Mouse (Mus musculus): ENCODE data around the gene Prrc2b. TPM values are rescaled to one million over a fixed set of nuclear protein-coding genes. Genes with fewer than 3 reads are reported as not detected.

Gene Prrc2b
- 24.5 and 25.1 TPM in 2 replicates for polyA plus RNA-seq (2015; fragmentation: Nextera tagmentation; extraction: Ambion mirVana)

DNA sequence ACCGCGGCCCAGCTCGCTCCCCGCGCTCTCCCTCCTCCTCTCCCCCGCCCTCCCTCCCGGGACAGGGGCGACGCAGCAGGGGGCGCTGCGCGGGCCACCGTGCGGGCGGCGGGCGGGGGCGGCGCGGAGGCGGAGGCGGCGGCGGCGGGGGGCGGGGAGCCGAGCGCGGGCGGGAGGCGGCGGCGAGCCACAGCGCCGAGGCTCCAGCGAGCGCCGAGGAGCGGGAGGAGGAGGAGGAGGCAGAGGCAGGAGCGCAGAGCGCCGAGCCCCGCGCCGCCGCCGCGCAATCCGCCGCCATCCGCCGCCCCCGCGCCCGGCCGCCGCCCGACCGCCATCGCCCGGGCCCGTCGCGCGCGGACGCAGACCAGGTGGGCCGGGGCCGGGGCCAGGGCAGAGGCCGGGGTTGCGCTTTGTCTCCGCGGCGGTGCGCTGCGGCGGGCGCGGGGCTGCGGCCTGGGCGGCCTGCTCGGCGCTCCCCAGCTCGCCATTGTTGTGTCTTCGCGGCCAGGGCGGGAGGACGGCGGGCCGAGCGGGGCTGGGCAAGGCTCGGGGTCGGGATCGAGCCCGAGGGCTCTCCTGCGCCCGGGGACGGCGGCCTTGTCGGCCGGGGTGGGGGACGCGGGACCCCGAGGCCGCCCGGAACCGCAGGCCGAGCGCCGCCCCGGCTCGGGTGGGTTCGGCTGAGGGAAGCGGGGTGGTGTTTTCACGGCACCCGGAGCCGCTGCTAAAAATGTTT, at the start of gene Prrc2b:
Gene Prrc2b, plus strand, starts transcription at position 159 of the 736 bp plus-strand sequence.
- peak; percentile 59 for ATAC-seq (ENCODE audit: extremely low read depth, insufficient number of reproducible peaks, low FRiP score, low TSS enrichment)
- Histone ChIP-seq H3K4me3 (peak within 1 kb of the TSS; percentile 75), H3K4me1 (peaks cover 49% of the 10 kb centered on the region), H3K9ac (peak within 1 kb of the TSS; percentile 96), H3K27ac (replicated peaks) (peak within 1 kb of the TSS; percentile 97), H3K36me3 (no peaks in the 10 kb centered on the region), H3K27me3 (replicated peaks) (no peaks in the 10 kb centered on the region), H3K9me3 (no peaks in the 10 kb centered on the region), H3K4me2 (peak within 1 kb of the TSS; percentile 89)
- under 1% methylated on average over 80 of the region's 117 CpGs for WGBS

DNA sequence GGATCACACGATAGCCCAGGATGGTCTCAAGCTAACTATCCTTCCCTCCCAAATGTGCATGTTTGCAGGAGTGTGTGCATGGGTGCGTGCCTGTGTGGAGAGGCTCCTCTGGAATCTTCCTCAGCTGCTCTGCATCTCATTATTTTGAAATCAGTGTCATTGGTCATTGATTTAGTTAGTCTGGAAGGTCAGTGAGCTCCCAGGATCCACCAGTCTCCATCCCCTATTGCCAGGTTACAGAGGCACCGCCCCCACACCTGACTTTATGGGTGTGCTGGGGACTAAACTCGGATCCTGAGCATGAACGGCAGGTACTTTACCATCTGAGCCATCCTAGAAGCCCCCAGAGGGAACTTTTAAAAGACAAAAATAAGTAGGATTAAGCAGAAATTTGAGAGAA, 47.9 kb upstream of the Prrc2b start:
- Histone ChIP-seq H3K36me3 (peaks cover 22% of the 10 kb centered on the region), H3K27me3 (replicated peaks) (no peaks in the 10 kb centered on the region), H3K4me1 (peaks cover 38% of the 10 kb centered on the region), H3K9ac (no peak overlapping the region), H3K27ac (replicated peaks) (no peak overlapping the region; the same call in 1 of the 2 replicates), H3K9me3 (no peaks in the 10 kb centered on the region), H3K4me3 (no peak overlapping the region), H3K4me2 (no peak overlapping the region)
- no peak for ATAC-seq (ENCODE audit: extremely low read depth, insufficient number of reproducible peaks, low FRiP score, low TSS enrichment)
- 71% methylated on average over 5 of the region's 5 CpGs for WGBS

DNA sequence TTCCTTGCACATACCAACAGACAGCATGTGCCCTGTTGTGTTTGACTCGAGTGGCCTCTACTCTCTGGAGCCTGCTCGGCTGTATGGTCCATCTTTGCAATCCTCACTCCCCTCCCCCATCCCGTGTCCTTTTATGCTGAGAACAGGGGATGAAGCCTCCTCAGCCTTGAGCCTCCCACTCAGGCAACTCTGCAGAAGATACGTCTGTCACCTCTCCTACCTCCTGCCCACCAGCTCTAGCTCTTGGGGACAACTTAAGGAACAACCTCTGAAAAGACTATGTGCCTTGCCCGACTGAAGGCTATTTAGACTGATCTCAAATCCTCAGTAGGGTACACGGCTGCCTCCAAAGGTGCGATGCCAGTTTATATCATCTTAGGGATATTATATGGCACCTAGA, 47.3 kb upstream of the Prrc2b start:
- no peak overlapping the region; the same call in 1 of the 2 replicates for H3K9ac ChIP-seq
- no peak overlapping the region for H3K4me2 ChIP-seq
- H3K4me3 ChIP-seq, result no peak overlapping the region
- no peaks in the 10 kb centered on the region for H3K9me3 ChIP-seq
- H3K27me3 ChIP-seq (replicated peaks), result no peaks in the 10 kb centered on the region
- H3K27ac ChIP-seq (replicated peaks), result peak overlapping the region; percentile 85
- ATAC-seq (ENCODE audit: extremely low read depth, insufficient number of reproducible peaks, low FRiP score, low TSS enrichment), result no peak
- peaks cover 38% of the 10 kb centered on the region for H3K4me1 ChIP-seq
- WGBS, result 69% methylated on average over 7 of the region's 7 CpGs
- peaks cover 25% of the 10 kb centered on the region for H3K36me3 ChIP-seq

DNA sequence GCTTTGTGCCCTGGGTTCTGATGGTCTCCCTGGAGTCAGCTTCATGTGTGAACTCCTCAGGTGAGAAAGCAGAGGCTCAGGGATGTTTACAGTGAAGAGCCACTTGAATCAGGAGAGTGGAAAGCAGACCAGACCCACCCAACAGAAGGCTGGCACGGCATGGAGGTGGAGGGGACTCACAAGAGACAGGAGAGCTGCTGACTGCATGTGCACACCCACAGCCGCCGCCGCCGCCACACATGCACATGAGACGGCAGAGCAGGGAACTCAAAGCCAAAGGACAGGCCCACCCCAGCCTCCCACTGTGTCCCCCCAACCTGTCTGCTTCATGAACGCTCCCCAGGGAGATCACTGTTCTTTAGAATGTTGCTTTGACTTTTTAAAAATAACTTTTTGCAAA, 46.8 kb upstream of the Prrc2b start:
- Histone ChIP-seq H3K4me3 (no peak overlapping the region), H3K27me3 (replicated peaks) (no peaks in the 10 kb centered on the region), H3K4me1 (peaks cover 38% of the 10 kb centered on the region), H3K9me3 (no peaks in the 10 kb centered on the region), H3K27ac (replicated peaks) (peak overlapping the region; percentile 85), H3K4me2 (no peak overlapping the region), H3K9ac (no peak overlapping the region; the same call in 1 of the 2 replicates), H3K36me3 (peaks cover 25% of the 10 kb centered on the region)
- ATAC-seq (ENCODE audit: extremely low read depth, insufficient number of reproducible peaks, low FRiP score, low TSS enrichment), result no peak
- WGBS, result 67% methylated on average over 7 of the region's 7 CpGs

DNA sequence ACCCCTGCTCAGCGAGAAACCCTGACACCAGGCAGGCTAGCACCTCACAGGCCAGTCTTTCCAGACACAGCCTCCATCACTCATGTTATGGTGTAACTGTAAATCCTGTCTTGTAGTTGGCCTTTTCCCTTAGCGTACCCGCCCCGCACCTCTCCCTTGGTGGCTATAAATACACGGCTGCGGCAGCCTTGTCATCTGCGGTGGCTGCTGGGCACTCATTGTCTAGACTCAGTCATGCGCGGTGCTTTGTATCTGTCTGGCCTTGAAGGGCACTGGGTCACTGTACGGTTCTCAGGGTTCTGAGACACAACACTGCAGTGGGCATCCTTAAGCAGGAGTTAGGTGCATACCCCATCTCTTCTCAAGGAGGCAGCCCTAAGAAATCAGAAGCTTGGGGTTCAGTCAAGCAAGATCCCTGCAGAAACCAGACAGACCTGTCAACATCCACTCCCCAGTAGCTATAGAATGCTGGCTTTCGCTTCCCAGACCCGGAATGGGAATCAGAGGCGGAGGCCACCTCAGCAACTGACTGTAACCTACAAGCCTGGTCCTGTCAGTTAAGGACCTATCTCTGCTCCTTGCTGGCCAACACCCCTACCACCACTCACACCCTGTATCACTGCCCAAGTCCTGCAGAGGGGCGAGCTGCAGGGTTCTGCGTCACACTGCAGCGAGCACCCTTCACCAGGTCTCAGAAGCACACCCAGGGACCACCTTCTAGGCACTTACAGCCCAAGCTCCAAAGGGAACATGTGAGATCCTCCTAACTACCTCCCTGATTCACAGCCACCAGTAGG, 45.6 kb upstream of the Prrc2b start:
- H3K4me1 ChIP-seq, result peaks cover 38% of the 10 kb centered on the region
- H3K27me3 ChIP-seq (replicated peaks), result no peaks in the 10 kb centered on the region
- WGBS, result 44% methylated on average over 16 of the region's 16 CpGs
- H3K27ac ChIP-seq (replicated peaks), result peak overlapping the region; percentile 85
- peak overlapping the region; percentile 65 for H3K9ac ChIP-seq
- peaks cover 22% of the 10 kb centered on the region for H3K36me3 ChIP-seq
- no peaks in the 10 kb centered on the region for H3K9me3 ChIP-seq
- peak overlapping the region; percentile 28 for H3K4me2 ChIP-seq
- H3K4me3 ChIP-seq, result no peak overlapping the region
- no peak; the same call in 1 of the 2 replicates for ATAC-seq (ENCODE audit: extremely low read depth, insufficient number of reproducible peaks, low FRiP score, low TSS enrichment)

DNA sequence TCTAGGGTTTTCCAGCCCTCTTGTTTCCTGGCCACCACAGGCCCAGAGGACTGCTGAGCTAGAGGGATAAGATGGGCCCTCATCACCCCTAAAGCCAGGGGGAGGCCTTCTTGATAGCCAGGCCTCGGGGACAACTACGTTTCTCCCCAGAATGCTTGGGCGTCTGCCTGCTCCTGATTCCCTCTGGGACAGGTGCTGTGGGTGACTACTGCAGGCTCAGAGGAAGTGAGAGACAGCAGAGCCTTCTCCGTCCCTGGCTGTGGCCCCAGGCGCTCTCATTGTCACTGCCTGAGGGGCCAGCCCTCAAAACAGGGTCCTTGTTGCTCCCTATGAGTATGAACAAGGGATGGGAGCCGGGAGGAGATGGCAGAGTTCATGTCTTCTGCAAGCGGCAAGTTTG, 45.0 kb upstream of the Prrc2b start:
- Histone ChIP-seq H3K4me2 (no peak overlapping the region), H3K36me3 (peaks cover 22% of the 10 kb centered on the region), H3K27me3 (replicated peaks) (no peaks in the 10 kb centered on the region), H3K9me3 (no peaks in the 10 kb centered on the region), H3K27ac (replicated peaks) (peak overlapping the region; percentile 85), H3K4me1 (peaks cover 42% of the 10 kb centered on the region), H3K9ac (peak overlapping the region; percentile 65), H3K4me3 (no peak overlapping the region)
- ATAC-seq (ENCODE audit: extremely low read depth, insufficient number of reproducible peaks, low FRiP score, low TSS enrichment), result no peak
- WGBS, result 70% methylated on average over 7 of the region's 7 CpGs

DNA sequence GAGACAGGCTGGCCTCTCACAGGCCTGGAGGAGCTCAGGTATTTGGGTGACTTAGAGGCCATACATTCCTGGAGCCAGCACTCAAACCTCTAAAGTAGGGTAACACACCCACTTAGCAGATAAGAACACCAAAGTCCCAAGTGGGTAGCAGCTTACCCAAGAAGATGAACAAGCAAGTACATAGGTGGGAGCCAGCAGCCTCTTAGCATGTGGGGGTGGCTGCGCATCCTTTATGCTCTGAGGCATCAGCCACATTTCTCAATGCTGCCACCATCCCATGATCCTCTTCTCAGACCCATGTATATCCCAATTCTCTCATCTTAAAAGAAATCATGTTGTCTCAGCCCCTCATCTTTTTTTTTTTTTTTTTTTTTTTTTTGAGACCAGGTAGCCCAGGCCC, 39.6 kb upstream of the Prrc2b start:
- ATAC-seq (ENCODE audit: extremely low read depth, insufficient number of reproducible peaks, low FRiP score, low TSS enrichment), result no peak
- Histone ChIP-seq H3K4me2 (no peak overlapping the region), H3K27me3 (replicated peaks) (no peaks in the 10 kb centered on the region), H3K36me3 (peaks cover 21% of the 10 kb centered on the region), H3K27ac (replicated peaks) (no peak overlapping the region), H3K9ac (peak overlapping the region; percentile 47; the same call in 1 of the 2 replicates), H3K4me3 (no peak overlapping the region), H3K4me1 (peaks cover 12% of the 10 kb centered on the region), H3K9me3 (no peaks in the 10 kb centered on the region)
- WGBS, result 95% methylated on average over 1 of the region's 1 CpGs

DNA sequence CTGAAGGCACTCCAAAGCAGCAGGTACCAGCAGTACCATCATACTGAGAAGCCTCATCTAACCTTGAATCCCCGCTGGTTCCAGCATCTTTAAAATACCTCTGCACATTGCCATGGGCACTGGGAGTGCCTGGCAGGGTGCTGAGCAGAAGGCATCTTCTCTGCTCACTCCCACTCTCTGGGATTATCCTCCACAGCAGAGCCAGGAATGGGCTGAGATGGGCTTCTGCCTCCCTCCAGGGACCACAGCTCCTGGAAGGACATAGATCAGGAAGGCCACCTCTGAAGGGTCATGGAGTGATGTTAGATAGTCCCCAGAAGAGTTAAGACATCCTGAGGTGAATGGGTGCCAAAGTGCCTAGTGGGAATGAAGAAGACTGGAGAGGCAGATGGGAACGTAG, 38.3 kb upstream of the Prrc2b start:
- ATAC-seq (ENCODE audit: extremely low read depth, insufficient number of reproducible peaks, low FRiP score, low TSS enrichment), result no peak
- no peak overlapping the region for H3K27ac ChIP-seq (replicated peaks)
- 49% methylated on average over 2 of the region's 2 CpGs for WGBS

DNA sequence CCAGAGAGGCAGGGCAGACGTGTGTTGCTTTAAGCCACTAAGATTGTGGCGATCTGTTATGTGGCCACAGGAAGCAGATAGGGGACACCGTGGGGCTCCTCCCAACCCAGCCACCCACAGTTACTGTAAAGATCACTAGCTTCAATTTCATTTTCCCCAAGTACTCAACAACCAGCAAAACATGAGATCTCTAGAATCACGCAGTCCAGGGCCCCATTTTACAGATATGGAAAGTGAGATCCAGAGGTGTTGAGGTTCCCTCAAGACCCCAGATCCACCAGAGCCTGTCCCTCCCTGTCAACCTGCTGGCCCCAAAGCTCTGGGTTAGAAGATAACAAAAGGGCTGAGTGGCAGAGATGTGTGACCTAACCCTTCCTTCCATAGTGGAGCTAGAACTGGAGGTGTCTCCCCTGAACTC, 35.0 kb upstream of the Prrc2b start:
- WGBS, result 73% methylated on average over 4 of the region's 4 CpGs
- no peak overlapping the region for H3K4me3 ChIP-seq
- no peaks in the 10 kb centered on the region for H3K27me3 ChIP-seq (replicated peaks)
- no peak overlapping the region for H3K27ac ChIP-seq (replicated peaks)
- no peak overlapping the region for H3K9ac ChIP-seq
- no peak overlapping the region for H3K4me2 ChIP-seq
- no peak for ATAC-seq (ENCODE audit: extremely low read depth, insufficient number of reproducible peaks, low FRiP score, low TSS enrichment)
- H3K4me1 ChIP-seq, result peaks cover 4% of the 10 kb centered on the region
- H3K9me3 ChIP-seq, result no peaks in the 10 kb centered on the region
- H3K36me3 ChIP-seq, result 0 out of 2 replicates have a peak, but pooled peaks cover under 1% of the 10 kb centered on the region

More for the DNA sequence above, 38.3 kb upstream of the Prrc2b start:
- no peaks in the 10 kb centered on the region for H3K27me3 ChIP-seq (replicated peaks)
- H3K4me1 ChIP-seq, result peaks cover 7% of the 10 kb centered on the region
- H3K36me3 ChIP-seq, result peaks cover 21% of the 10 kb centered on the region
- no peak overlapping the region for H3K4me3 ChIP-seq
- H3K9me3 ChIP-seq, result no peaks in the 10 kb centered on the region
- no peak overlapping the region for H3K4me2 ChIP-seq
- no peak overlapping the region for H3K9ac ChIP-seq

DNA sequence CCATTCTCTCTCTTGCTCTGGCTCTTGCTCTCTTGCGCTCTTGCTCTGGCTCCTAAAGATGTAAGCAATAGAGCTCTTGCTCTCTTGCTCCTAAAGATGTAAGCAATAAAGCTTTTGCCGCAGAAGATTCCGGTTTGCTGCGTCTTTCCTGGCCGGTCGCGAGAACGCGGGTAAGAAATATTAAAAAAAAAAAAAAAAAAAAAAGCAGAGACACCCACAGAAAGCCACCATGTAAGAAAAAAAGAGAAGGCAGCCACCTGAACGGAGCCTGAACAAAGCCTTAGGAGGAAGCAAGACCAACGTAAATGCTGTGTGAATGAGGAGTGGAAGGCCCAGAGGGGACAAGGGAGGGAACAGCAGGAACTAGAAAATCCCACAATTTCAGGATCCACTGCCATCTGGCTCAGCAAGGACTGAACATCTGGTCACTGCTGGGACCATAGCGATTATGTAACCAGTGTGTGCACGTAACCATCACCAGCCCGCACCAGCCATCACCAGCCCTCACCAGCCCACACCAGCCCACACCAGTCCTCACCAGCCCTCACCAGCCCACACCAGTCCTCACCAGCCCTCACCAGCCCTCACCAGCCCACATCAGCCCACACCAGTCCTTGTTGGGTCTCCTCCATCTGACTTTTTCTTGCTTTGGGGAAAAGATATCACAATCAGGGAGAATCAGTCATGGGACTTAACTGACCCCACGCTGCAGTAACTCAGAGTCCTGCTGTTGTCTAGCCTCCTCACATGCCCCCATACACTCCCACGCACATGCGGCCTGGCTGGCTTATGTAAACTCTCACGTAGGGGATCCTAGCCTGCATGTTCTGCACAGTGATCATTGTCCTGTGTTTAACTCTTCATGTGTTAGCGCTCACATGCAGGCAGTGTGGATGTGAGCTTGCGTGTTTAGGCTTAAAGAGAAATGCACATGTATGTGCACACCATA, 30.8 kb upstream of the Prrc2b start:
- Histone ChIP-seq H3K4me1 (peaks cover 9% of the 10 kb centered on the region), H3K36me3 (no peaks in the 10 kb centered on the region), H3K4me3 (no peak overlapping the region), H3K4me2 (no peak overlapping the region), H3K27me3 (replicated peaks) (no peaks in the 10 kb centered on the region), H3K9me3 (no peaks in the 10 kb centered on the region), H3K27ac (replicated peaks) (no peak overlapping the region), H3K9ac (no peak overlapping the region)
- no peak for ATAC-seq (ENCODE audit: extremely low read depth, insufficient number of reproducible peaks, low FRiP score, low TSS enrichment)
- WGBS, result 90% methylated on average over 20 of the region's 20 CpGs
